Mouse (Mus musculus) MEL (cell line): Measurements from ENCODE around the gene Rxfp4. TPM values are rescaled to one million over a fixed set of nuclear protein-coding genes. Genes with fewer than 3 reads are reported as not detected.

Source experiments
- DNase-seq: peaks from one replicate; pipeline ENCODE4 v3.0.0; 2011; ENCODE audit warnings: low read depth, low spot score
- H3K27ac ChIP-seq: 2 replicates; pipeline ENCODE4 v1.5.1; 2012; ENCODE audit warnings: low read depth, mild to moderate bottlenecking, control low read depth, low read length, moderate library complexity; ENCODE audit not compliant: control insufficient read depth
- H3K27me3 ChIP-seq, 2 experiments: fragments of 150-350 bp in 1 of 2; sonication (generic) in 1 of 2; 2 replicates each; pipeline ENCODE4 v1.6.1; 2012; ENCODE audit warnings: low read length in 2 of 2, mild to moderate bottlenecking in 2 of 2, improper control_type of control experiment in 1 of 2, moderate library complexity in 1 of 2; ENCODE audit not compliant: insufficient read depth in 2 of 2, control insufficient read depth in 1 of 2
- H3K36me3 ChIP-seq, 2 experiments: 2 replicates each; pipeline ENCODE4 v1.6.1; 2012 to 2014; ENCODE audit warnings: low read length in 2 of 2, improper control_type of control experiment in 1 of 2, inconsistent platforms in 1 of 2, mild to moderate bottlenecking in 1 of 2; ENCODE audit not compliant: insufficient read depth in 2 of 2, control insufficient read depth in 1 of 2
- H3K4me1 ChIP-seq, 2 experiments: fragments of 150-350 bp in 1 of 2; sonication (generic) in 1 of 2; 2 replicates each; pipeline ENCODE4 v1.6.1; 2012; ENCODE audit warnings: low read length in 2 of 2, improper control_type of control experiment in 1 of 2, mild to moderate bottlenecking in 1 of 2; ENCODE audit not compliant: insufficient read depth in 2 of 2, control insufficient read depth in 1 of 2
- H3K4me3 ChIP-seq, 2 experiments: fragments of 150-350 bp in 1 of 2; sonication (generic) in 1 of 2; 2 replicates each; pipeline ENCODE4 v1.5.1; 2012; ENCODE audit warnings: low read depth in 2 of 2, low read length in 2 of 2, mild to moderate bottlenecking in 2 of 2, moderate library complexity in 2 of 2, control low read depth in 1 of 2, improper control_type of control experiment in 1 of 2; ENCODE audit not compliant: control insufficient read depth in 1 of 2, insufficient read depth in 1 of 2
- H3K79me2 ChIP-seq: 2 replicates; pipeline ENCODE4 v1.6.1; 2012; ENCODE audit warnings: mild to moderate bottlenecking, low read length, moderate library complexity; ENCODE audit not compliant: control insufficient read depth, poor library complexity, insufficient read depth
- H3K9ac ChIP-seq: 2 replicates; pipeline ENCODE4 v1.6.1; 2012; ENCODE audit warnings: low read depth, mild to moderate bottlenecking, control low read depth, low read length, moderate library complexity; ENCODE audit not compliant: control insufficient read depth, poor library complexity, severe bottlenecking
- H3K9me3 ChIP-seq: fragments of 150-350 bp; sonication (generic); replicated peaks from 2 replicates; pipeline ENCODE4 v1.6.1; 2012; ENCODE audit warnings: mild to moderate bottlenecking, low read length, improper control_type of control experiment, moderate library complexity; ENCODE audit not compliant: insufficient read depth
- BHLHE40 ChIP-seq: IDR thresholded peaks from 2 replicates; pipeline ENCODE4 v1.6.1; 2012; ENCODE audit warnings: low read depth, mild to moderate bottlenecking, inconsistent platforms, low read length, improper control_type of control experiment, borderline replicate concordance
- CHD1 ChIP-seq: IDR thresholded peaks from 2 replicates; pipeline ENCODE4 v1.6.1; 2012; ENCODE audit warnings: low read depth, mild to moderate bottlenecking, inconsistent platforms, low read length, improper control_type of control experiment
- CHD2 ChIP-seq: IDR thresholded peaks from 2 replicates; pipeline ENCODE4 v1.6.1; 2011; ENCODE audit warnings: low read length, improper control_type of control experiment
- ELF1 ChIP-seq: IDR thresholded peaks from 2 replicates; pipeline ENCODE4 v1.6.1; 2014; ENCODE audit warnings: low read depth, mild to moderate bottlenecking, inconsistent platforms, low read length, improper control_type of control experiment, moderate library complexity
- EP300 ChIP-seq, 2 experiments: IDR thresholded peaks; 2 replicates each; pipeline ENCODE4 v1.6.1; 2011; ENCODE audit warnings: improper control_type of control experiment in 2 of 2, low read length in 2 of 2, low read depth in 1 of 2, mild to moderate bottlenecking in 1 of 2
- ETS1 ChIP-seq: IDR thresholded peaks from 2 replicates; pipeline ENCODE4 v1.6.1; 2012; ENCODE audit warnings: low read depth, mild to moderate bottlenecking, inconsistent platforms, low read length, improper control_type of control experiment, moderate library complexity
- GABPA ChIP-seq: IDR thresholded peaks from 2 replicates; pipeline ENCODE4 v1.6.1; 2012; ENCODE audit warnings: low read depth, mild to moderate bottlenecking, inconsistent platforms, low read length, improper control_type of control experiment, moderate library complexity
- GATA1 ChIP-seq: IDR thresholded peaks from 2 replicates; pipeline ENCODE4 v1.6.1; 2011; ENCODE audit warnings: low read depth, low read length, improper control_type of control experiment
- HCFC1 ChIP-seq: IDR thresholded peaks from 2 replicates; pipeline ENCODE4 v1.6.1; 2012; ENCODE audit warnings: low read depth, mild to moderate bottlenecking, inconsistent platforms, low read length, improper control_type of control experiment, moderate library complexity
- JUND ChIP-seq: IDR thresholded peaks from 2 replicates; pipeline ENCODE4 v1.6.1; 2011; ENCODE audit warnings: low read depth, mild to moderate bottlenecking, improper control_type of control experiment, low read length
- MAX ChIP-seq: IDR thresholded peaks from 2 replicates; pipeline ENCODE4 v1.6.1; 2011; ENCODE audit warnings: low read length, improper control_type of control experiment
- MAZ ChIP-seq: IDR thresholded peaks from 2 replicates; pipeline ENCODE4 v1.6.1; 2012; ENCODE audit warnings: low read depth, mild to moderate bottlenecking, inconsistent platforms, low read length, improper control_type of control experiment
- MEF2A ChIP-seq: IDR thresholded peaks from 2 replicates; pipeline ENCODE4 v1.6.1; 2014; ENCODE audit warnings: low read depth, mild to moderate bottlenecking, inconsistent platforms, low read length, improper control_type of control experiment; ENCODE audit not compliant: poor library complexity, insufficient replicate concordance, severe bottlenecking; ENCODE audit errors: extremely low read depth
- MXI1 ChIP-seq: IDR thresholded peaks from 2 replicates; pipeline ENCODE4 v1.6.1; 2011; ENCODE audit warnings: mild to moderate bottlenecking, low read depth, low read length, improper control_type of control experiment
- MYC ChIP-seq: IDR thresholded peaks from 2 replicates; pipeline ENCODE4 v1.6.1; 2011; ENCODE audit warnings: low read depth, mild to moderate bottlenecking, low read length, improper control_type of control experiment, moderate library complexity
- NELFE ChIP-seq: IDR thresholded peaks from 2 replicates; pipeline ENCODE4 v1.6.1; 2011; ENCODE audit warnings: low read depth, low read length, improper control_type of control experiment
- NRF1 ChIP-seq: IDR thresholded peaks from 2 replicates; pipeline ENCODE4 v1.6.1; 2014; ENCODE audit warnings: low read depth, mild to moderate bottlenecking, inconsistent platforms, low read length, improper control_type of control experiment, moderate library complexity; ENCODE audit not compliant: poor library complexity, insufficient read depth, severe bottlenecking
- POLR2A ChIP-seq, 2 experiments: IDR thresholded peaks; 2 replicates each; pipeline ENCODE4 v1.6.1; 2011 to 2012; ENCODE audit warnings: low read length in 2 of 2, mild to moderate bottlenecking in 2 of 2, control low read depth in 1 of 2, improper control_type of control experiment in 1 of 2, low read depth in 1 of 2, moderate library complexity in 1 of 2; ENCODE audit not compliant: control insufficient read depth in 1 of 2, insufficient read depth in 1 of 2, poor library complexity in 1 of 2
- POLR2AphosphoS2 ChIP-seq: IDR thresholded peaks from 2 replicates; pipeline ENCODE4 v1.6.1; 2011; ENCODE audit warnings: low read length, improper control_type of control experiment
- POLR2AphosphoS5 ChIP-seq: IDR thresholded peaks from 2 replicates; pipeline ENCODE4 v1.6.1; 2012; ENCODE audit warnings: low read depth, borderline replicate concordance, mild to moderate bottlenecking, inconsistent platforms, low read length, moderate library complexity, mixed read lengths
- RCOR1 ChIP-seq: IDR thresholded peaks from 2 replicates; pipeline ENCODE4 v1.6.1; 2012; ENCODE audit warnings: low read depth, mild to moderate bottlenecking, inconsistent platforms, low read length, improper control_type of control experiment
- SIN3A ChIP-seq: IDR thresholded peaks from 2 replicates; pipeline ENCODE4 v1.6.1; 2012; ENCODE audit warnings: low read length, improper control_type of control experiment, inconsistent platforms
- SMC3 ChIP-seq: IDR thresholded peaks from 2 replicates; pipeline ENCODE4 v1.6.1; 2011; ENCODE audit warnings: low read depth, low read length, improper control_type of control experiment
- TBP ChIP-seq: IDR thresholded peaks from 2 replicates; pipeline ENCODE4 v1.8.0; 2011; ENCODE audit warnings: low read depth, low read length, improper control_type of control experiment
- TCF12 ChIP-seq: IDR thresholded peaks from 2 replicates; pipeline ENCODE4 v1.6.1; 2014; ENCODE audit warnings: low read depth, mild to moderate bottlenecking, inconsistent platforms, low read length, improper control_type of control experiment, moderate library complexity
- UBTF ChIP-seq: IDR thresholded peaks from 2 replicates; pipeline ENCODE4 v1.6.1; 2012; ENCODE audit warnings: low read depth, mild to moderate bottlenecking, inconsistent platforms, low read length, improper control_type of control experiment, moderate library complexity, borderline replicate concordance; ENCODE audit not compliant: insufficient read depth
- ZMIZ1 ChIP-seq: IDR thresholded peaks from 2 replicates; pipeline ENCODE4 v1.6.1; 2012; ENCODE audit warnings: low read depth, mild to moderate bottlenecking, inconsistent platforms, low read length, improper control_type of control experiment, moderate library complexity
- ZNF384 ChIP-seq: IDR thresholded peaks from 2 replicates; pipeline ENCODE4 v1.6.1; 2012; ENCODE audit warnings: low read depth, mild to moderate bottlenecking, inconsistent platforms, low read length, improper control_type of control experiment
- polyA plus RNA-seq, 2 experiments: library from polyadenylated mRNA; stranded (reverse) in 1 of 2; unstranded in 1 of 2; fragments of >175 nt in 1 of 2; fragments of >200 nt in 1 of 2; gene quantifications; 2 replicates each; pipeline versions ENCODE4 v1.2.1 to v1.2.4; 2012; ENCODE audit warnings: low replicate concordance in 2 of 2, low read depth in 1 of 2; ENCODE audit not compliant: insufficient read length in 2 of 2, insufficient read depth in 1 of 2, missing spikeins in 1 of 2
- total RNA-seq: library from RNA; depleted of rRNA; stranded (reverse); fragments of 300-350 nt; gene quantifications from 2 replicates; pipeline ENCODE4 v1.2.3, GENCODE M21; 2012

Rxfp4 gene
- total and polyA plus RNA-seq, 3 experiments: 0.06 to 0.08 TPM; not detected in 1

DNA sequence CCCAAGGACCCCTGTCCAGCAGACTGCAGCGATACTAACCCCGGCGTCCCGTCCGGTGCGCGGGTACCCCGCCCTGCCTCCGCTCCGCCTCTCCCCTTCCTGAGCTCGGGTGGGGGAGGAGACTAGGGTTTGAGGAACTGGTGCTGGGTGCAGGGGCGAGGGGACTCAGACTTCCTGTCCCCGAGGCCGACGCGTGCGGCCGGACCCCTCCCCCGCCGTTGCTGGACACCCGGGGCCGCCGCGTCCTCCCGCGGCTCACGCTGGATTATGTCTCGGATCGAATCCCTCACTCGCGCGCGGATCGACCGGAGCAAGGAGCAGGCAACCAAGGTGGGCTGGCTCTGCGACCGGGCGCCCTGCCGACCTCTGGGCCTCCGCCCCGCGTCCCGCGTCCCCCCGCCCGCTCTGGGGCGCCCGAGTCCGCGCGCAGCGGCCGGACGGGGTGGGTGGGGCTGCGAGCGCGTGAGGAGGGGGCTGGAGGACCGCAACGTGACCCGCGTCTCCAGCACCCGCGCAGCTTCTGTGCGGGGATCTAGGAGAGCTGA, 31.9 kb downstream of the Rxfp4 start:
- Histone ChIP-seq H3K27ac (peak overlapping the region; percentile 97), H3K9me3 (no peaks in the 10 kb centered on the region), H3K4me3 (peak overlapping the region; percentile 78 to 87), H3K9ac (peak overlapping the region; percentile 85), H3K79me2 (peaks cover 59% of the 10 kb centered on the region), H3K36me3 (peaks cover 6 to 43% of the 10 kb centered on the region in 2 experiments), H3K27me3 (no peaks in the 10 kb centered on the region), H3K4me1 (peaks cover 31 to 43% of the 10 kb centered on the region in 2 experiments)
- peak; percentile 95 for DNase-seq
- no peak for TF ChIP-seq GABPA
- TF ChIP-seq EP300 (IDR thresholded peaks at IDR 0.05; ENCODE audit: low read depth in 1 of 2, low read length in 2 of 2): peak in 1 of 2 experiments; percentile 58; a peak in 1 of 4 replicates
- no peak for TF ChIP-seq SMC3
- TF ChIP-seq CHD1: 0 out of 2 replicates have a peak, but pooled peaks have one; percentile 34
- TF ChIP-seq UBTF: peak; percentile 20; the same call in 1 of the 2 replicates
- no peak for TF ChIP-seq ZNF384
- 0 out of 2 replicates have a peak, but pooled peaks have one; percentile 23 for TF ChIP-seq POLR2AphosphoS5
- TF ChIP-seq MAX: peak; percentile 49
- no peak for TF ChIP-seq JUND
- TF ChIP-seq MEF2A: no peak
- peak; percentile 92; the same call in 1 of the 2 replicates for TF ChIP-seq POLR2AphosphoS2
- no peak for TF ChIP-seq CHD2
- peak; percentile 75 for TF ChIP-seq HCFC1
- TF ChIP-seq NELFE: peak; percentile 90
- TF ChIP-seq MYC: peak; percentile 50; the same call in 1 of the 2 replicates
- peak; percentile 86 for TF ChIP-seq SIN3A
- TF ChIP-seq NRF1: 0 out of 2 replicates have a peak, but pooled peaks have one; percentile 1
- peak; percentile 85 to 87 for TF ChIP-seq POLR2A (IDR thresholded peaks at IDR 0.05; ENCODE audit: control insufficient read depth in 1 of 2, insufficient read depth in 1 of 2, low read depth in 1 of 2, low read length in 2 of 2, poor library complexity in 1 of 2)
- 0 out of 2 replicates have a peak, but pooled peaks have one; percentile 9 for TF ChIP-seq RCOR1
- TF ChIP-seq ETS1: 0 out of 2 replicates have a peak, but pooled peaks have one; percentile 35
- peak; percentile 93 for TF ChIP-seq MAZ
- TF ChIP-seq ZMIZ1: peak; percentile 88
- peak; percentile 81 for TF ChIP-seq TCF12
- TF ChIP-seq BHLHE40: peak; percentile 63
- peak; percentile 82; the same call in 1 of the 2 replicates for TF ChIP-seq MXI1
- TF ChIP-seq GATA1: no peak
- TF ChIP-seq TBP: peak; percentile 81
- TF ChIP-seq ELF1: peak; percentile 72; the same call in 1 of the 2 replicates
